10 mouse cellular contexts compared by ENCODE assay signal in genomic region chr13:32256121-32256520, GRCm38 (mm10).
DNase-seq lines count a peak whose midpoint lies in the region; TF ChIP-seq lines count a peak whose summit lies in the region.
"Had no signal": no experiment of that assay in that cellular context is flagged by ENCODE, and none has a peak within 500 bp of the region (broad histone marks: within the 10 kb centered on the region; RNA-seq: fewer than 3 reads in every experiment).

No protein-coding gene starts in this region.

- no peak overlapping the region for H3K4me3 ChIP-seq in lung, adult 2 months (replicated peaks; ENCODE audit: extremely low read depth, low read depth, low read length)

- no peak for TF ChIP-seq CTCF in lung, adult 2 months (IDR thresholded peaks at IDR 0.05; ENCODE audit: insufficient read depth, low read length)

- TF ChIP-seq POLR2A in lung, adult 2 months (IDR thresholded peaks at IDR 0.05; ENCODE audit: borderline replicate concordance, extremely low read depth, low read depth, low read length): no peak

- intact Hi-C loops in heart, postnatal 14 days (cut with DNase I): no loop called here

- WGBS in lung, adult 2 months: 40% methylated on average over 2 of the region's 2 CpGs

- no peaks in the 10 kb centered on the region for H3K4me1 ChIP-seq in lung, adult 2 months (ENCODE audit: control insufficient read depth, insufficient read depth, low read length)

- DNase-seq in adrenal gland, adult 2 months: peak; percentile 21
- DNase-seq in adrenal gland, postnatal 4 days (ENCODE audit: low spot score in 2 of 2): no peak
- DNase-seq in lung, postnatal 10 days: peak; percentile 39
- no peak for DNase-seq in lung, adult 2 months
- peak; percentile 23 to 81 for DNase-seq in adrenal gland, postnatal 36 days
- DNase-seq in heart, postnatal 14 days: peak; percentile 67 to 81
- no peak for DNase-seq in yolk sac, embryonic 10.5 days (ENCODE audit: low spot score)
- no peak for DNase-seq in left cerebral cortex, adult 8-10 months (ENCODE audit: low spot score in 2 of 2)
- DNase-seq: kidney, postnatal 36 days; thymus, adult 18-20 months had no signal

Comparison
In these comparisons a context has a peak if more than half of its experiments do, and no peak if none do; other contexts are left out.
1. DNase-seq: peak in adrenal gland, adult 2 months (single experiment), lung, postnatal 10 days (single experiment), adrenal gland, postnatal 36 days (2 of 2) and heart, postnatal 14 days (2 of 2); none in adrenal gland, postnatal 4 days (0 of 2), lung, adult 2 months (single experiment), yolk sac, embryonic 10.5 days (single experiment) and left cerebral cortex, adult 8-10 months (0 of 2).